Mouse (Mus musculus) stomach, postnatal 0 days (tissue): ENCODE measurements around the gene Prkd3.

ENCODE experiments used
- CTCF ChIP-seq: IDR thresholded peaks from 2 replicates; pipeline ENCODE4 v1.5.1; 2016; ENCODE audit warnings: antibody characterized with exemption, low read depth, mild to moderate bottlenecking, moderate library complexity
- EP300 ChIP-seq: optimal IDR thresholded peaks from 2 replicates; pipeline ENCODE3; 2016; ENCODE audit warnings: antibody characterized with exemption

DNA sequence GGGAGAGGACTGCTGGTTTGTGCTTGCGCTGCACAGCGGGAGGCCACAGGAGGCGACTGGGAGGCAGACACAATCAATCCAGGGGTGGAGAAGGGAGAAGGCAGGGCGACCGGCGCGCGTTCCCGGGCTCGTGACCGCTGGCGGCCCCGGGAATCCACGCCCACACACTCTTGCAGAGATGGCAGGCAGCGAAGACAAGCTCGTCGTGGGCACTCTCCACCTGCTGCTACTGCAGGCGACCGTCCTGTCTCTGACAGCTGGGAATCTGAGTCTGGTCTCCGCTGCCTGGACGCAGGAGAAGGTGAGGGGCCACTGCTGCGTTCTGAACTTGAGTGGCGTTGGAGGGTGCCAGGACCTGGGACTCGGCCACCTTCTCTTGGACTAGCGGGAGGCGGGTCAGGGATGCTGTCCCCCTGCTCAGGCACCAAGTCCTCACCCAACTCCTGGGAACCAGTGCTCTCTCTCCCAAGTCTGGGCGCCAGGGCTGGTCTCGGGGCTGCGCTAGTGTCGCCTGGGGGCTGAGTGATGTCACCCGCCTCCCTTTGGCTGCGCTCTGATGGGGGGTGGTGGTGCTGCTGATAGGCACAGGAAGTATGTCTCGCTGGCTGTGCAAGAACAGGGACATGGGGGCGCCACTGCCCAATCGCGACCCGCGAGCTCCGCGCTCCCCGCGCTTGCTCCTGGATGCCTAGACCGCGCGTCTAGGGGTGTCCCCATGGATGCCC lies 31.6 kb upstream of the Prkd3 start:
- TF ChIP-seq CTCF, result peak; percentile 43
- TF ChIP-seq EP300, result no peak
